Mouse (Mus musculus): ENCODE measurements around the gene Zfp654.

Zfp654 gene

DNA sequence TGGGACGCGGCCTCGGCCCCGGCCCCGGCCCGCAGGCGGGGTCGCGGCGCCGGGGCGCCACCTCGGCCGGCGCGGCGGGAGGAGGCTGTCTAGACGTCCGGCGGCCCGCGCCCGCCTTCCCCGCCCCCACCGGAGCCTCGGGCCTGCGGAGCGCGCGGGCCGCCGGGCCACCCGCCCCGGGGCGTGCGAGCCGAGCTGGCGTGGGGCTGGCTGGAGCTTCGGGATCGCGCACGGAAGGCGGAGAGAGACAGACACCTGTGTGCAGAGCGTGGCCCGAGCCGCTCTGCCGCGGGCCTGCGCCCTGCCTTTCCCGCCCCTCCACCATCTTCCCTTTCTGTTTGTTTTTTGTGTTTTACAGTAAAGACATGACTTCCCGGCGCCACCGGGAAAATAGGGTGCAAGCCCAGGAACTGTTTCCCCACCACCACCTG, 1.0 kb upstream of the Zfp654 start:
- DNase-seq: peak; percentile 53 to 68

DNA sequence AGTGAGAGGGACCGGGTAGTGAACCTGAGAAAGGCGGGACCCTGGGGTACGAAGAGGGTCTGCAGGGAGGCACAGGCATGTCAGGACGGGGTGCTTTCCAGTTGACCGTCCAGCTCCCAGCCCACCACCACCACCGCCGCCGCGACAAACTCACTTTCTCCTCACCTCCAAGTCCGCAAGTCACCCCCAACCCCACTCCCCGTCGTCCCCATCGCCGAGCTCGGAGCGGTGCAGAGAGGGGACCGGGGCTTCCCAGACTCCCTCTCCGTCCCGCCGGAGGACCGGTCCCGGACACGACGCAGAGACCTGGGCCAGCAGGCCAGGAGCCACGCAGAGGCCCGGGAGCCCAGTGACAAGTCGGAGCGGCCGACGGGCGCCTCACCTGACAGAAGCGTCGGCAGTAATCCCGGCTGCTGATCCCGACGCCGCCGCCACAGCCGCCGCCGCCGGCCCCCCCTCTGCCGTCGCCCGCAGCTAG, 328 bp downstream of the Zfp654 start:
- no peak for DNase-seq

- peak; percentile 35 to 37 for DNase-seq
These were observed 966 bp downstream of the Zfp654 start for GRCm38 (mm10) chr16:64850287-64851084.

DNA sequence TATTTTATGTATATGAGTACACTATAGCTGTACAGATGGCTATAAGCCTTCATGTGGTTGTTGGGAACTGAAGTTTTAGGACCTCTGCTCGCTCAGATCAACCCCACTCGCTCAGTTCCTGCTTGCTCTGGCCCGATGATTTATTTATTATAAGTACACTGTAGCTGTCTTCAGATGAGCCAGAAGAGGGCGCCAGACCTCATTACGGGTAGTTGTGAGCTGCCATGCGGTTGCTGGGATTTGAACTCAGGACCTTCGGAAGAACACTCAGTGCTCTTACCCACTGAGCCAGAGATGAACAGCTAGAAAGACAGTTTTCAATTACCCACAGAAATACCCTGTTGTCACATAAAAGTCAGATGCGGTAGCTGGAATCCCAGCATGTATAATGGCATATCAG, 5.5 kb downstream of the Zfp654 start:
- DNase-seq: no peak

DNA sequence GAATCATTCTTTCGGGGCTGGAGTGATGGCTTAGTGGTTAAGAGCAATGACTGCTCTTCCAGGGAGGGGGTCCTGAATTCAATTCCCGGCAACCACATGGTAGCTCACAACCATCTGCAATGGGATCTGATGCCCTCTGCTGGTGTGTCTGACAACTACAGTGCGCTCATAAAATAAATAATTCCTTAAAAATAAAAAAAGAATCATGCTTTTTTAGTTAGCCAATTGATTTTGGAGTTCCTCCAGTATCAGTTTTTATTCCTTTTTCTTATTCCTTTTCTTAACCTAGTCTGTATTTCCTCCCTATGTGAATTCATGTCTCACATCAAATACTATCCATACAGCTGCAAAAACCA, 9.1 kb downstream of the Zfp654 start:
- DNase-seq: no peak

GRCm38 (mm10) chr16:64841481-64842373, 9.7 kb downstream of the Zfp654 start:
- DNase-seq: no peak

GRCm38 (mm10) chr16:64836709-64837108, 14.7 kb downstream of the Zfp654 start:
- DNase-seq: no peak

DNA sequence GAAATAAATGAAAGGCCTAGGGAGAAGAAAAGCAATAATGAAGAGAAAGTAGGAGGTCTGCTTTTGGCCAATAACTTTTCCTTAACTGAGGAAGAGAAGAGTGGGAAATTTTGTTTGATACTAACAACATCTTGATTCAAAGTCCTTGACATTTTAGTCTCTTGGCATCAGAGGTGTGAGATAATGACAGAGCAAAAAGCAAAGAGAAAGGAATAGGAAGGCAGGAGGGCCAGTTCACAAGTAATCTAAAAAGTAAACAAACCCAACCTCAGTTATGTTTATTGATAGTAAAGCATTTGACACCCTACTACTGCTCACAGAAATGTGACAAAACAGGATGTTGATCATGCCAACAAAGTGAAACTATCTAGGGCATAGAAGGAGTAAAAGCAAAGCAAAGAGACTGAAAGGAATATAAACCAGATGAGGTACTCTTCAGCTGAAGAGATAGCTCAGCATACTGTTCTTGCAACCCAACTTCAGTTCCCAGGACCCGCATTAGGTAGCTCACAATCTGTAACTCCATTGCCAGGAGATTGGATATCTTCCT, 15.4 kb downstream of the Zfp654 start:
- no peak for DNase-seq

- DNase-seq: peak; percentile 9 to 35
These were observed 21.2 kb downstream of the Zfp654 start for GRCm38 (mm10) chr16:64830291-64830690.

DNA sequence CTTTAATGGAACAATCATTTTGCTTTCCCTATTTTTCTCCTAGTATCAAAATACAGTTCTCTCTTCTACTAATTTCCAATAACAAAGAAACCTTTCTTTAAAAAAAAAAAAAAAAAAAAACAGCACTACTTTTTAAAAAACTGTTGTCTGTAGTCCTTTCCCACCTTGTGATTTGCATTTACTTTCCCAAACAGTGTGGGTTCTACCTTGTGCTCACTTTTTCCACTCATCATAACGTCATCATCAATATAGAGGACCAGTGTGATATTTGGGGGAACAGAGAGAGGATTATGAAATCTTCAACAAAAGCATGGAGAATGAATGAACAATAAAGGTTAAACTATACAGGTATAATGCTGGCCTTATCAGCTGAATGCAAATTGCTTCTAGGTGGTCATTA, 27.0 kb downstream of the Zfp654 start:
- no peak for DNase-seq

DNA sequence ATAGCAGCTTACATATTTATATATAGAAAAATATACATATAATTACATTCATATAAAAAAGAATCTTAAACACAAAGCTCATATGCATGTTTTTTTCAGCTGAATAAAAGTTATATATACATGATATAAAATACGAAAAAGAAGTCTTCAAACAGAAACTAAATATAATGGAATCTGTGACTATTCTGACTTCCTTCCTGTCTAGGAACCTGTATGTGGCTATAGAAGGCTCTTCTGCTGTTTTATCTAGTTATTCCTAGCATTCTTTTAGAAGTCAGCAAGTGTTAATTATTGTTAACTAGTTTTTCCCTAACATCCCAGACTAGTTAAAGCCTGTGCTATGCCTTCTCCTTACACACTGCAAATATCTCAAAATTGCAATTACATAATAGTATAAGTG, 27.6 kb downstream of the Zfp654 start:
- no peak for DNase-seq

DNA sequence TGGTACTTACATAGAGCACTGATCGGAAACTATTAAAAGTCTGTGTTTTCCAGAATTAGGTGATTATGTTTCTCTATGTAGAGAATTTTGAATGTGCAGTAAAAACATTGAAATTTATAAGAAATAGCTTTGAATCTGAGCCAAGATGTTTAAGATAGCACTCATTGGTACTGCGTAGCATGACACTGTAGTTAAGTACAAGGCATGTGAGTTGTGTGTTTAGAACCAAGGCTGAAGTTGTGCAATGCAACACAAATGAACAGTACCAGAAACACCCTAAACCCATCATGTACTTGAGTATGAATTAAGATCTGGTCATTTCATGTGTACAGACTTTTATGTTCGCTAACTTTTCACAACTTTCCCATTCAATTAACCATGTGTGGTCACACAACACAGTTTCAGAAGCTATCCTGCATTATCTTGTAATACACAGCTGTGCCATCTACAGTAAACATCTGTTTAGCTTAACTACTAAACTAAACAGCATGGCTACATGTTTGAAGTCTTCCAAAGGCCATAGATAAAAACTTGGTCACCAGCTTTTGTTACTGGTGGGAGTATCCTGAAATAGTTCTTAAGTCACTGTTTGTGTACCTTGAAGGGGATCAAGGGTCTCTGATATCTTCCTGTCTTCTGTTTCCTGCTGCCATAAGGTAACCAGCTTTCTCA, 34.2 kb downstream of the Zfp654 start:
- no peak for DNase-seq

GRCm38 (mm10) chr16:64803041-64803440, 48.4 kb downstream of the Zfp654 start:
- no peak for DNase-seq

- no peak for DNase-seq
These were observed 49.8 kb downstream of the Zfp654 start for GRCm38 (mm10) chr16:64801638-64802037.

DNA sequence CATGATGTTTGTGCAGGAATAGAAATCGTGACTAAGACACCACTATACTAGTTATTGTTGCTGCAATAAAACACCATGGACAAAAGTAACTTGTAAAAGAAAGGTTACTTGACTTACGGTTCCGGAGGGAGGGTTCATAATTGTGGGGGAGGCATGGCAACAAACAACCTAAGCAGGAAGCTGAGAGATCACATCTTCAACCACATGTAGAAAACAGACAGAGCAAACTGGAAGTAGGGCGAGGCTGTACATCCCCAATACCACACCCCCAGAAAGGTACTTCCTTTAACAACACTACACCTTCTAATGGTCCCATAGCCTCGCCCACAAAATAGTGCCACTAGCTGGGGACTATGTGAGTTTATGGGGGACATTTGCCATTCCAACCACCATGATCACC, 51.1 kb downstream of the Zfp654 start:
- DNase-seq: no peak

DNA sequence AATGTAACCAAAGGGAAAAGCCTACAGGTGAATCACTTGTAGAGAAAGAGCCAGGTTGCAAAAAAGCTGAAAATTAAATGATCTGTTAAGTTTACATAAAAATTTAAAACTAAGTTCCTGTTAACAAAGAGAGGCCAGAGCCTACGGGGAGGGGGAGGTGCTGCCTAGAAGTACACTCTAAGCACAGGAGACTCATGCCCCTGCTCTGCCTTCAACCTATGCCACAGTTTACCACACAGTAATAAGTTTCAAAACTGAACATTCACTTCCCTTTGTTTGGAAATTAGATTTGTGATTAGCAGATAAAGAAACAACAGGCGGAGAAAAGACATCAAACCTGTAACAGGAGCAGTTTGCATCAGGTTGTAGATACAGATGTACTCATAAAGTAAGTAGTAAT, 56.6 kb downstream of the Zfp654 start:
- no peak for DNase-seq

DNA sequence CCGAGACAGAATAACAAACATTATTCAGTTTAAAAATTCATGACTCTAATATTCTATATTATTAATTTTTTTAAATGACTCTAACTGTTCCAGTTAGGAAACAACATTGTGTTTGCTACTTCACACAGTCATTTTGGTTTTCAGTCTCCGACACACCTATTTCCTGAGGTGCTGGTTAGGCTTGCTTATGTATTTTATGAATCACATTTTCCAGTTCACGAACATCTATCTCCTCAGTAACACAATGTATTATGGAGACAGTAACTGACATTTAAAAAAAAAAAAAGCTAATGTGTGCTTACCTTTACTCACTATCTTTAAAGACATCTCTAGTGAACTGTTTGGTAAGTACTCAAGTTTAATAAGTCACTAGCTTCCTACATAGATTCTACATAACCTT, 61.7 kb downstream of the Zfp654 start:
- DNase-seq: no peak

- no peak for DNase-seq
These were observed 75.9 kb downstream of the Zfp654 start for GRCm38 (mm10) chr16:64775516-64775915.

- DNase-seq: no peak
These were observed 80.0 kb downstream of the Zfp654 start for GRCm38 (mm10) chr16:64771431-64771818.

DNA sequence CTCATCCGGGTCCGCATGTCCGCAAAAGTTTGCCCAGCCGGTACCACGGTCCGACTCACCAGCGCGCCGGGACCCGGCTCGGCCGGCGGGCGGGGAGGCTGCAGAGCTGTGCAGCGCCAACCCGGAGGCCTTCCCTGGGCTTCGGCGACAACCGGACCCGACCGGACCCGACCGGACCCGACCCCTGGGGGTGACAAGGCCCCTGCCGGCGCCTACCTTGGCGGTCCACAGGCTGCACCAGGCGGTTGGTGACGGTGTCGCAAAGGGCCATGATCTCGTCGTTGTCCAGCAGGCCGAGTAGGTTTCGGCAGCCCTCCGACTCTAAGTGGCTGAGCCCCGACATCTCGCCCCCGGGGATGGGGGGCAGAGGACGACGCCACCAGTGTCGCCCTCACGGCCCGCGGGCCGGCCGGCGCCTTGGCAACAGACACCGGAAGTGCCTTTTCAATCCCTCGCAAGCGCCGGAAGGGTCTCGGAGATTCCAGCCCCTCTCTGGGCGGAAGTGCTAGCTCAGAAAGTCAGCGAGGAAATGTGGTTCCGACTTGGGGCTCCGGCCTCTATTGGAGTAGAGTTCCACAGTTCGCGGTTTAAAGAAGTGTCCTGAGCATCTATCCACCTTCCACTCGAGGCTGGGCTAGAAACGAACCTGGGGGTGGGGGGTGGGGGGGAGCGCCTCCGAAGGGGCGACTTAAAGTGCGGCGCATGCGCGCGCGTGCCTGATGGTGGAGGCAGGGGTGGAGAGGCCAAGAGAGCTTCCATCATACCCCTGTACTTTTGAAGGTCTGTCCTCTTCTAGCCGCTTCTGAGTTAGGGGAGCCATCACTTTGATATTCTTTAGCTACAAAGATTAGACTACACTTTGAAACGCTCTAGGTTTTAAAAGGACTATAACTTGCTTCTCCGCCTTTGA, 80.7 kb downstream of the Zfp654 start, which contains the start of gene 4930453N24Rik:
TSS of gene 4930453N24Rik (minus strand) at position 641 of the 910 bp plus-strand sequence.
- peak; percentile 91 to 92 for DNase-seq

DNA sequence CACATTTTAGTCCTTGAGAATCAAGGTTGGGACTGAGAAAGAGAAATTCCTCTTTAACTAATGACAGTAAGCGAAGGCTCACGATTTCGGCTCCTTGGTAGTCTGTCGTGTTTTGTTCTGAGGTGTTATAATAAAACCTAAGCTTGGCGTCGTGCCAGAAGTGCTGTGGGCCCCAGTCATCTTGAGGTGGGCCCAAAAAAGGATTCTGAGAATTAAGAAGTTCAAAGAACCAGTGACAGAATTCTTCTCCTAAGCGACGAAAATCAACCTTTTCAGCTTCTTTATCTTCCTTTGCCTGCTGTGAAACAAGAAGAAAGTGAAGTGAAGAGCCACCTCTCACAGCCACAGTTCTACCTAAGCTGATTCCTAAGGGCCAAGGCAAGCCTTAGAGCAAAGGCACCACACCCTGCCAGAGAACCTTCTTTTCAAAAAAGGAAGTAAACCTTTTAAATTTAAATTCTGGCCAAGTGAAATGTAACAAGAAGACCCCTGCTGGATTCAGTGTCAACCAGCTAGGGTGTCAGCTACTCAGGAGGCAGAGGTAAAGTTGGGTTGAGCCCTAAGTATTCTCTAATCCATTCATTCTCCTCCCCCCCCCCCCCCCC, 84.7 kb downstream of the Zfp654 start:
- DNase-seq: no peak

Data from lung, postnatal 4 days (tissue).